Mouse (Mus musculus) midbrain, postnatal 0 days (tissue): ENCODE measurements around the gene Itgb2l. TPM values are rescaled to one million over a fixed set of nuclear protein-coding genes. Genes with fewer than 3 reads are reported as not detected.

Experiments
- ATAC-seq: fragments of 200-750 bp; cut with Nextera tagmentation; 2 replicates; pipeline ENCODE4 v1.8.0; 2017; ENCODE audit warnings: moderate number of reproducible peaks, mild to moderate bottlenecking, moderate TSS enrichment, moderate library complexity; ENCODE audit not compliant: low FRiP score
- DNase-seq: peaks from one replicate; pipeline ENCODE4 v3.0.0-alpha.2; 2015; ENCODE audit warnings: low spot score
- H3K27ac ChIP-seq: fragments of 300-500 bp; sonication (generic); 2 replicates; pipeline ENCODE4 v1.5.1; 2014; ENCODE audit warnings: low read depth, mild to moderate bottlenecking, low read length, mixed read lengths
- H3K27me3 ChIP-seq: fragments of 300-500 bp; sonication (generic); 2 replicates; pipeline ENCODE4 v1.6.1; 2014; ENCODE audit warnings: low read length, control low read depth, mixed read lengths; ENCODE audit not compliant: insufficient read depth
- H3K36me3 ChIP-seq: fragments of 300-500 bp; sonication (generic); 2 replicates; pipeline ENCODE4 v1.6.1; 2014; ENCODE audit warnings: low read length, control low read depth, mixed read lengths; ENCODE audit not compliant: insufficient read depth
- H3K4me1 ChIP-seq: fragments of 300-500 bp; sonication (generic); 2 replicates; pipeline ENCODE4 v1.6.1; 2014; ENCODE audit warnings: mild to moderate bottlenecking, control low read depth, antibody characterized with exemption, low read length, mixed read lengths; ENCODE audit not compliant: insufficient read depth
- H3K4me2 ChIP-seq: fragments of 300-500 bp; sonication (generic); 2 replicates; pipeline ENCODE4 v1.6.1; 2014; ENCODE audit warnings: low read depth, mild to moderate bottlenecking, low read length, mixed read lengths; ENCODE audit not compliant: poor library complexity, severe bottlenecking
- H3K4me3 ChIP-seq: fragments of 300-500 bp; sonication (generic); 2 replicates; pipeline ENCODE4 v1.5.1; 2014; ENCODE audit warnings: low read depth, mild to moderate bottlenecking, low read length, moderate library complexity
- H3K9ac ChIP-seq: fragments of 300-500 bp; sonication (generic); replicated peaks from 2 replicates; pipeline ENCODE4 v1.6.1; 2014; ENCODE audit warnings: mild to moderate bottlenecking, low read length, moderate library complexity, mixed read lengths; ENCODE audit not compliant: poor library complexity, severe bottlenecking
- H3K9me3 ChIP-seq: fragments of 300-500 bp; sonication (generic); 2 replicates; pipeline ENCODE4 v1.6.1; 2016; ENCODE audit warnings: low read length, control low read depth
- CTCF ChIP-seq: IDR thresholded peaks from 2 replicates; pipeline ENCODE4 v1.5.1; 2016; ENCODE audit warnings: antibody characterized with exemption, mild to moderate bottlenecking
- WGBS: fragments of 180-500 bp; shearing (Covaris S2); extraction: QIAGEN DNeasy Blood & Tissue Kit; methylation state at CpG from one replicate; pipeline ENCODE4 v1.1.7; 2014; 5-methylcytosine and 5-hydroxymethylcytosine counted together
- polyA plus RNA-seq: library from polyadenylated mRNA; unstranded; fragments of >200 nt; fragmentation: Nextera tagmentation; extraction: Ambion mirVana; gene quantifications from 2 replicates; pipeline ENCODE4 v1.2.1, GENCODE M21; 2015
- total RNA-seq: library from RNA; depleted of rRNA; stranded (reverse); fragments of >200 nt; gene quantifications from 2 replicates; pipeline ENCODE4 v1.2.3, GENCODE M21; 2014

Gene Itgb2l
- total and polyA plus RNA-seq, 2 experiments from 2014 or later: not detected

DNA sequence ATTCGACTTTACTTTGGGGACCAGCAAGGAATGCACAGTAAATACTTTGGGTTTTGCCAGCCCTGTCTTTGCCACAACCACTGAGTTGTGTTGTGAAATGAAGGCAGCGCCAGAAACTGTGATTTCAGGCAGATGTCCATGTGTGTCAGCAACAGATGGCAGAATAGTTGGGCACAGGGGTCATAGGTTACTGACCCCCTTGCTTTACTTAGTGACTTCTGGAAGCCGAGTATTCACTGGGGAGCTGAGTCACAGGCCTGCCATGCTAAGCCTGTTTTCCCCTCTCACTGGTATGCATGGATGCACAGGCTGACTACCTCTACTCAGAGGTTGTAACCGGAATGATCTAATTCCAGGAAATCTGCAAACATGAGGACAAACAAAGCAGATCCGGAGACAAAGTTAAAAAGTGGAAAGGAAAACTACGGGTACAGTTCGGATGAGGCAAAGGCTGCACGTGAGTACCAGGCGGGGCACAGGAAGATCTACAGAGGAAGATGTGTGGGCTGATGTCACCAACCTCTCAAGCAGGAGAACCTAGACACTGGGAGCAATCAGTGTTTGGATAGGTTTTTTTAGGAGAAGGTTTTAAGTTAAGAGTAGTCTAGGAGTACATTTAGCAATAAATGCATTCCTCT lies 47.3 kb downstream of the Itgb2l start:
- Histone ChIP-seq H3K4me2 (no peak overlapping the region), H3K27me3 (no peaks in the 10 kb centered on the region), H3K9ac (no peak overlapping the region), H3K27ac (no peak overlapping the region), H3K9me3 (no peaks in the 10 kb centered on the region), H3K36me3 (no peaks in the 10 kb centered on the region), H3K4me1 (peaks cover 9% of the 10 kb centered on the region; the same call in 1 of the 2 replicates), H3K4me3 (no peak overlapping the region)
- TF ChIP-seq CTCF: no peak
- no peak for DNase-seq
- 75% methylated on average over 9 of the region's 9 CpGs for WGBS
- no peak for ATAC-seq

GRCm38 (mm10) chr16:96395516-96395915 lies 47.9 kb downstream of the Itgb2l start:
- H3K4me2 ChIP-seq: no peak overlapping the region
- DNase-seq (no peak), ATAC-seq (no peak)
- H3K4me3 ChIP-seq: no peak overlapping the region
- no peaks in the 10 kb centered on the region for H3K36me3 ChIP-seq
- no peak for TF ChIP-seq CTCF
- WGBS: 83% methylated on average over 4 of the region's 4 CpGs
- no peak overlapping the region for H3K9ac ChIP-seq
- H3K27ac ChIP-seq: no peak overlapping the region
- peaks cover 7% of the 10 kb centered on the region; the same call in 1 of the 2 replicates for H3K4me1 ChIP-seq
- H3K9me3 ChIP-seq: no peaks in the 10 kb centered on the region
- no peaks in the 10 kb centered on the region for H3K27me3 ChIP-seq

- DNase-seq: peak; percentile 65
- Histone ChIP-seq H3K36me3 (no peaks in the 10 kb centered on the region), H3K27me3 (no peaks in the 10 kb centered on the region), H3K9ac (no peak overlapping the region), H3K27ac (no peak overlapping the region), H3K4me1 (peaks cover 7% of the 10 kb centered on the region; the same call in 1 of the 2 replicates), H3K4me3 (no peak overlapping the region), H3K4me2 (no peak overlapping the region), H3K9me3 (no peaks in the 10 kb centered on the region)
- peak; percentile 85 for TF ChIP-seq CTCF
- no peak for ATAC-seq
Observed at GRCm38 (mm10) chr16:96391070-96391469, 52.3 kb downstream of the Itgb2l start.

DNA sequence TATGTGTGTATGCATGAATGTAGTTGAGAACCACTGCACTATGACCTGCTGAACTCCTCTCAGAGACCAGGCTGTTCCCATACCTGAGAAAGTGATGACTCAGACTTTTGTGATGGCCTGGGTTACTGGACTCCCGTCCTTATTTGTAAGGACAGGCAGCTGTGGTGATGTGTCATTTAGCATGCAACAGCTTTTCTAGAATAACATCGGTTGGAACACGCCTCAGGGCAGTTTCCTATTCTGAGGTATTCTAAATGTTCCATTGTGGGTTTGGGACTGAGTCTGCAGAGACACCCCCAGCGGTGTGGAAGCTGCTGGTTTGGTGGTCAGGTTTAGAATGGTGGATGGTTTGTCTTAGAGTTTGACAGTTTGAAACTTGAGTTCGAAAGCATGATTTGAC lies 54.9 kb downstream of the Itgb2l start:
- Histone ChIP-seq H3K9ac (no peak overlapping the region), H3K9me3 (no peaks in the 10 kb centered on the region), H3K27me3 (no peaks in the 10 kb centered on the region), H3K36me3 (no peaks in the 10 kb centered on the region), H3K27ac (no peak overlapping the region), H3K4me1 (no peaks in the 10 kb centered on the region), H3K4me3 (no peak overlapping the region), H3K4me2 (no peak overlapping the region)
- no peak for TF ChIP-seq CTCF
- DNase-seq (no peak), ATAC-seq (no peak)
- WGBS: 83% methylated on average over 5 of the region's 5 CpGs

DNA sequence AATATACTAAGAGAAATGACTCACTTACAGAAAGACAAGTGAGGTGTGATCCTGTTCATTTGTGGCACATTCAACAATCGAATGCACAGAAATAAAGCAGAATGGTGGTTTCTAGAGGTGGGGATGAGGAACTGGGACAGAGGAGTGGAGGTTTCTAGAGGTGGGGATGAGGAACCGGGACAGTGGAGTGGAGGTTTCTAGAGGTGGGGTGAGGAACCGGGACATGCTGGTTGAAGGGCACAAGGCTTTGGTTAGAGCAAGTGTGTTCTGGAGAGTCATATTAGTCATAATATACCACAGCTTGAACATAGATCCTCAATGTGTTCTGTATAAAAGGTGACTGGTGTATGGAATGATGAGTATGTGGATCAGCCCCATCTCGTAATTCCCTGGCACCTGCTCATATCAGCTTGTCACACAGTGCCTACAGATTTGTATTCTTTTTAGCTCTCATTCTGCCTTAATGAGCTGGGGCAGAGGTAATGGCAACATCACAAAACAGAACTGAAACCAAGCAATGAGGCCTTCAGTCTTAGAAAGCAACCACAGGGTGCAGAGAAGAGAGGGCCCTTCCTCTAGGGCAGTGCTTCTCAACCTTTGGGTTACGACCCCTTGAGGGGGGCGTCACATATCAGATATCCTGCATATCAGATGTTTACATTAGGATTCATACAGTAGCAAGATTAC lies 55.6 kb downstream of the Itgb2l start:
- Histone ChIP-seq H3K4me2 (no peak overlapping the region), H3K27me3 (no peaks in the 10 kb centered on the region), H3K9ac (no peak overlapping the region), H3K4me1 (no peaks in the 10 kb centered on the region), H3K9me3 (no peaks in the 10 kb centered on the region), H3K4me3 (no peak overlapping the region), H3K36me3 (no peaks in the 10 kb centered on the region), H3K27ac (no peak overlapping the region)
- no peak for DNase-seq
- TF ChIP-seq CTCF: no peak
- ATAC-seq: no peak
- 86% methylated on average over 6 of the region's 6 CpGs for WGBS

DNA sequence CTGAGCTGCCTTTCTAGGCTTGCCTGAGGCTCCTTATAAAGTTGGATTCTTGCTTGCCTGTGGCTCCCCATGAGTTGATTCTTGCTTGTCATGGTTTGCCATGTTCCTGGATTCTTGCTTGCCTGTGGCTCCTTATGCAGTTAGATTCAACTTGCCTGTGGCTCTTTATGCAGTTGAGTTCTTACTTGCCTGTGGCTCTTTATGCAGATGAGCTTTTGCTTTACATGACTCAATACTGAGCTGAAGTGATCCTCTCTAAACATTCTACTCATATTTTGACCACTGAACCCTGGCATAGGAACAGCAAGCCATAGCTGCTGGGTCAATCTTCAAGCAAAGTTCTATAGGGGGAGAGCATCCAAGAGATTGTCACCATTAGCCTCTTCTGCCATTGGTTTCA lies 58.7 kb downstream of the Itgb2l start:
- no peak for ATAC-seq

More for the DNA sequence above, 58.7 kb downstream of the Itgb2l start:
- Histone ChIP-seq H3K36me3 (no peaks in the 10 kb centered on the region), H3K4me2 (no peak overlapping the region), H3K4me1 (no peaks in the 10 kb centered on the region), H3K27ac (no peak overlapping the region), H3K9ac (no peak overlapping the region), H3K27me3 (no peaks in the 10 kb centered on the region), H3K9me3 (no peaks in the 10 kb centered on the region), H3K4me3 (no peak overlapping the region)
- TF ChIP-seq CTCF: 0 out of 2 replicates have a peak, but pooled peaks have one; percentile 0
- DNase-seq: no peak
